Mouse (Mus musculus) small intestine, adult 2 months (tissue): ENCODE data around the gene Snrnp40. TPM values are rescaled to one million over a fixed set of nuclear protein-coding genes. Genes with fewer than 3 reads are reported as not detected.

Source experiments
- H3K27ac ChIP-seq: fragments of 200-500 bp; 2 replicates; pipeline ENCODE4 v1.5.1; 2012; ENCODE audit warnings: low read depth, low read length, control low read depth, inconsistent platforms; ENCODE audit not compliant: insufficient read depth
- H3K27me3 ChIP-seq: fragments of 200-500 bp; 2 replicates; pipeline ENCODE4 v1.6.1; 2012; ENCODE audit warnings: mild to moderate bottlenecking, moderate library complexity, low read length, inconsistent platforms; ENCODE audit not compliant: control insufficient read depth, insufficient read depth
- H3K36me3 ChIP-seq: fragments of 200-500 bp; 2 replicates; pipeline ENCODE4 v1.6.1; 2012; ENCODE audit warnings: mild to moderate bottlenecking, low read length, control low read depth, inconsistent platforms; ENCODE audit not compliant: control insufficient read depth, insufficient read depth
- H3K4me1 ChIP-seq: fragments of 200-500 bp; 2 replicates; pipeline ENCODE4 v1.6.1; 2012; ENCODE audit warnings: low read length, inconsistent platforms, mixed read lengths; ENCODE audit not compliant: control insufficient read depth, insufficient read depth, insufficient read length
- H3K4me3 ChIP-seq: fragments of 200-500 bp; 2 replicates; pipeline ENCODE4 v1.5.1; 2012; ENCODE audit warnings: low read depth, mild to moderate bottlenecking, control low read depth, inconsistent platforms, low read length, moderate library complexity
- CTCF ChIP-seq: fragments of 200-500 bp; IDR thresholded peaks from 2 replicates; pipeline ENCODE4 v1.5.1; 2012; ENCODE audit warnings: low read depth, mild to moderate bottlenecking, control low read depth, inconsistent platforms, low read length, moderate library complexity, mixed read lengths; ENCODE audit not compliant: insufficient replicate concordance, insufficient read length; ENCODE audit errors: extremely low read depth
- POLR2A ChIP-seq: fragments of 200-500 bp; IDR thresholded peaks from 2 replicates; pipeline ENCODE4 v1.6.1; 2012; ENCODE audit warnings: low read depth, mild to moderate bottlenecking, control low read depth, inconsistent platforms, low read length, moderate library complexity
- WGBS: fragments of 180-500 bp; shearing (Covaris S2); methylation state at CpG from one replicate; pipeline ENCODE4 v1.1.7; 2018; 5-methylcytosine and 5-hydroxymethylcytosine counted together
- polyA plus RNA-seq: library from polyadenylated mRNA; depleted of rRNA; stranded (reverse); fragments of >200 nt; gene quantifications from 2 replicates; pipeline ENCODE4 v1.2.3, GENCODE M21; 2012

The Snrnp40 gene
- polyA plus RNA-seq, 1 experiment, result 21.1 TPM

GRCm38 (mm10) chr4:130321640-130322039 lies 38.3 kb upstream of the Snrnp40 start:
- 94% methylated on average over 7 of the region's 7 CpGs for WGBS
- Histone ChIP-seq H3K27me3 (no peaks in the 10 kb centered on the region), H3K27ac (no peak overlapping the region), H3K36me3 (peaks cover 46% of the 10 kb centered on the region), H3K4me3 (no peak overlapping the region), H3K4me1 (no peaks in the 10 kb centered on the region)
- TF ChIP-seq CTCF (no peak), POLR2A (no peak)

GRCm38 (mm10) chr4:130322567-130322966 lies 37.4 kb upstream of the Snrnp40 start:
- WGBS, result 77% methylated on average over 7 of the region's 7 CpGs
- Histone ChIP-seq H3K4me3 (no peak overlapping the region), H3K27me3 (no peaks in the 10 kb centered on the region), H3K36me3 (peaks cover 49% of the 10 kb centered on the region), H3K27ac (no peak overlapping the region), H3K4me1 (no peaks in the 10 kb centered on the region)
- TF ChIP-seq POLR2A, result no peak
- no peak for TF ChIP-seq CTCF

- TF ChIP-seq POLR2A, result no peak
- TF ChIP-seq CTCF, result no peak
- Histone ChIP-seq H3K4me1 (no peaks in the 10 kb centered on the region), H3K4me3 (no peak overlapping the region), H3K36me3 (peaks cover 49% of the 10 kb centered on the region), H3K27ac (no peak overlapping the region), H3K27me3 (no peaks in the 10 kb centered on the region)
- whole genome bisulfite sequencing, result 65% methylated on average over 1 of the region's 1 CpGs
Observed at GRCm38 (mm10) chr4:130323165-130323564, 36.8 kb upstream of the Snrnp40 start.

GRCm38 (mm10) chr4:130323607-130324006 lies 36.3 kb upstream of the Snrnp40 start:
- Histone ChIP-seq H3K27me3 (no peaks in the 10 kb centered on the region), H3K4me3 (no peak overlapping the region), H3K36me3 (peaks cover 47% of the 10 kb centered on the region), H3K4me1 (no peaks in the 10 kb centered on the region), H3K27ac (no peak overlapping the region)
- no peak for TF ChIP-seq CTCF
- TF ChIP-seq POLR2A, result no peak
- 76% methylated on average over 5 of the region's 5 CpGs for WGBS

GRCm38 (mm10) chr4:130325446-130325845 lies 34.5 kb upstream of the Snrnp40 start:
- no peak overlapping the region for H3K27ac ChIP-seq
- H3K27me3 ChIP-seq, result no peaks in the 10 kb centered on the region
- no peaks in the 10 kb centered on the region for H3K4me1 ChIP-seq
- H3K36me3 ChIP-seq, result peaks cover 51% of the 10 kb centered on the region
- WGBS, result 91% methylated on average over 2 of the region's 2 CpGs
- no peak for TF ChIP-seq POLR2A
- TF ChIP-seq CTCF, result no peak
- H3K4me3 ChIP-seq, result no peak overlapping the region

- TF ChIP-seq CTCF, result no peak
- no peak overlapping the region for H3K4me3 ChIP-seq
- H3K27ac ChIP-seq, result no peak overlapping the region
- peaks cover 48% of the 10 kb centered on the region for H3K36me3 ChIP-seq
- H3K27me3 ChIP-seq, result no peaks in the 10 kb centered on the region
- WGBS, result 92% methylated on average over 9 of the region's 9 CpGs
- no peaks in the 10 kb centered on the region for H3K4me1 ChIP-seq
Observed at GRCm38 (mm10) chr4:130327366-130327765, 32.6 kb upstream of the Snrnp40 start.

GRCm38 (mm10) chr4:130335867-130336266 lies 24.1 kb upstream of the Snrnp40 start:
- Histone ChIP-seq H3K27me3 (no peaks in the 10 kb centered on the region), H3K4me1 (no peaks in the 10 kb centered on the region), H3K4me3 (no peak overlapping the region), H3K27ac (no peak overlapping the region), H3K36me3 (peaks cover 27% of the 10 kb centered on the region)
- TF ChIP-seq CTCF (no peak), POLR2A (no peak)
- 77% methylated on average over 5 of the region's 5 CpGs for WGBS

GRCm38 (mm10) chr4:130341691-130342090 lies 18.2 kb upstream of the Snrnp40 start:
- no peaks in the 10 kb centered on the region for H3K4me1 ChIP-seq
- no peaks in the 10 kb centered on the region for H3K27me3 ChIP-seq
- no peak overlapping the region for H3K27ac ChIP-seq
- H3K36me3 ChIP-seq, result peaks cover 19% of the 10 kb centered on the region
- peak; percentile 13; the same call in 1 of the 2 replicates for TF ChIP-seq CTCF
- no peak for TF ChIP-seq POLR2A
- 21% methylated on average over 4 of the region's 4 CpGs for WGBS
- no peak overlapping the region for H3K4me3 ChIP-seq
